Mouse (Mus musculus): ENCODE measurements at regions not wholly inside any gene's neighbourhood (a gene's known extent, or its start where the extent isn't known, plus 50 kb on each side); places are given as distances from the start of the nearest gene placed in this dataset.

DNA sequence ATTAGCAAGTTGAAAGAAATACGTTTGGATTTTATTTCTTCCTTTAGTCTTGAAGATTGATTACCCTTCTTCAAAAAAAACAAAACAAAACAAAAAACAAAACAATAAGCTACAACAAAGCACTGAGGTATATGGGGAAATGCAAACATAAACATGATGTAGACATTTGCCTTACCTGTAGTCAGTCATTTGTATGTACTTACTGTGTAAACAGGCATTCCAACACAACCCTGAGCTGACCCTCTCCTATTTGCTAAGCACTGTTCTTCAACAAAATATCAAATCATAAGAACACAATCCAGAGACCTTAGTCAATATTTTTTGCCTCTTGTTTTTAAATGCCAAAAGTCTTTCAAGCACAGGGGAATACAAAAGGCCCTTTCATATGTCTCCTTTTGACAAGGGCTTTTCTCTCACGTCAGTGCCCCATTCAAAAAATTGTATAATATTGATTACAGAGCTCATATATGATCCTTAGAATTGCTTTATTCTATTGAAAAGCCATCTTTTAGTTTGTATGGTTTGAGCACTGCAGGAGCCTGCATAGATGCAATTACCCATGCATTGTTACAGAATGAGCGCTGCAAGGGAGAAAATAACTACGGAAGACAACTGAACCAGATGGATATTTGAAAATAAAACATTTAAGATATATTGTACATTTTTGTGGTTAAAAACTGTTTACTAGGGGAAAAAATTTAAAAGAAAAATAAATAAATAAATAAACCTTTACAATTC is 326.2 kb downstream of the Csnka2ip start:
- no peak for TF ChIP-seq CTCF (IDR thresholded peaks at IDR 0.05)
- in situ Hi-C loops (cut with MboI; ENCODE audit: low pct_unique_long_range_greater_than_20kb) = no loop called here
- ATAC-seq = no peak
- ChIA-PET POLR2A (no interaction called here), CTCF (no interaction called here)
- no peak for DNase-seq (ENCODE audit: low read depth, low spot score)
- peaks cover 5% of the 10 kb centered on the region for H3K27me3 ChIP-seq

GRCm38 (mm10) chr16:64275420-64275819 is 326.8 kb downstream of the Csnka2ip start:
- peaks cover 5% of the 10 kb centered on the region for H3K27me3 ChIP-seq
- ChIA-PET POLR2A (no interaction called here), CTCF (no interaction called here)
- in situ Hi-C loops (cut with MboI; ENCODE audit: low pct_unique_long_range_greater_than_20kb) = no loop called here
- TF ChIP-seq CTCF (IDR thresholded peaks at IDR 0.05) = no peak
- DNase-seq (ENCODE audit: low read depth, low spot score) = no peak
- ATAC-seq = no peak

GRCm38 (mm10) chr16:64264960-64265736 is 337.1 kb downstream of the Csnka2ip start:
- in situ Hi-C loops (cut with MboI; ENCODE audit: low pct_unique_long_range_greater_than_20kb) = no loop called here
- no peaks in the 10 kb centered on the region for H3K27me3 ChIP-seq
- TF ChIP-seq CTCF (IDR thresholded peaks at IDR 0.05) = no peak
- ATAC-seq (no peak), DNase-seq (ENCODE audit: low read depth, low spot score) (no peak)
- ChIA-PET CTCF (no interaction called here), POLR2A (no interaction called here)

- in situ Hi-C loops (cut with MboI; ENCODE audit: low pct_unique_long_range_greater_than_20kb) = no loop called here
- no peak for TF ChIP-seq CTCF (IDR thresholded peaks at IDR 0.05)
- ChIA-PET POLR2A (no interaction called here), CTCF (no interaction called here)
- peaks cover 14% of the 10 kb centered on the region for H3K27me3 ChIP-seq
- DNase-seq (ENCODE audit: low read depth, low spot score) = no peak
- no peak for ATAC-seq
Observed at GRCm38 (mm10) chr16:64251155-64251554, 351.1 kb downstream of the Csnka2ip start.

DNA sequence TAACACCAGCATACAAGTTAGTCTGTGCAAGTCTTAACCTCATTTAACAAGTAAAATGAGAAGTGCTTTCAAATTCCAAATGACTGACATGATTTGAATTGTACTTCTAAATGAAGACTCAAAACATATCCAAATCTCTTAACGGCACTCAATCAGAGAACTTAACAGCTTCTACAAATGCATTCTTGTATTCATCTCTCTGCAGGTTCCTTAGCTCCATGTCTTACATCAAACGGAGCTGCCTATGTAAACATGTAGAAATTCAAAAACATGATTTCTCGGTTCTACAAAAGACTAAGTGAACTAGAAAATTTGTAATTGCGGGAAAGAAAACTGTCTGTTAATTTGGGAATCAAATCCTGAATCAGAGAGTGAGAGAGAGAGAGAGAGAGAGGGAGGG is 353.5 kb downstream of the Csnka2ip start:
- in situ Hi-C loops (cut with MboI; ENCODE audit: low pct_unique_long_range_greater_than_20kb) = no loop called here
- POLR2A ChIA-PET = no interaction called here
- ATAC-seq = no peak
- CTCF ChIA-PET = no interaction called here
- no peak for DNase-seq (ENCODE audit: low read depth, low spot score)
- TF ChIP-seq CTCF (IDR thresholded peaks at IDR 0.05) = no peak
- peaks cover 8% of the 10 kb centered on the region for H3K27me3 ChIP-seq

DNA sequence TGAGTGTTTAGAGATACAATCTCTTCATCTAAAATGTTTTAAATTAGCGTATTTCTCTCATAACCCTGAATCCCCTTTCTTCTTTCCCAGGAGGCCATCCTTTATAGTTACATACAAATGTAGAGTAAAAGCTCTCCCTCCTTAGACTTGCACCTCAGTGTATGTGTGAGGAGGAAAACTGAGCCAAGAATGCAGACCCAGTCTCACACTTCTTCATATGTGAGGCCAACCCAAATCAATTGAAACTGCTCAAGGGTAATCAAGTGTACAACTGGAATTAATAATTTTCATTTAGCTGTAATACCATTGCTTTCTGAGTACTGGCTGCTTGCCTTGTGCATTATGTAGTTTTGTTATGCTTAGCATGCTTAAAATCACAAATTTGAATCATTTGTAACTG is 356.3 kb downstream of the Csnka2ip start:
- CTCF ChIA-PET = no interaction called here
- in situ Hi-C loops (cut with MboI; ENCODE audit: low pct_unique_long_range_greater_than_20kb) = no loop called here
- TF ChIP-seq CTCF (IDR thresholded peaks at IDR 0.05) = no peak
- no peaks in the 10 kb centered on the region for H3K27me3 ChIP-seq
- ATAC-seq (no peak), DNase-seq (ENCODE audit: low read depth, low spot score) (no peak)
- POLR2A ChIA-PET = no interaction called here

DNA sequence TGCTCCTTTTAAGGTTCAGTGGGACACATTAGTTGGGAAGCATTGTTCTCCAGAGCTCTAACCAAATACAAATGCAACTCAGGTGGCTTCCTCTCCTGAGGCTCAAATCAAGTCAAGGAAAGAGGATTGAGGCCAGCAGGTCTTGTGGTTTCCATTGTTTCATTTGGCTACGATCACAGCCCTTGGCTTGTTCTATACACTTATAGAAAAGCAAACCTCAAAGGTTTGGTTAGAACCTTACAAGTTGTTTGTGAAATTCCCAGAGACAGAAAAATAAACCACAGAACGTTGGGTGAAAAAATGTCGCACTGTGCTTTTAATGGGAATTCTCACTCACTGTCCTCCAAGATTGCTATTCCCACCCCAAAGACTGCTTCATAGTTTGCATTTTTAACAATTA is 360.4 kb upstream of the Epha3 start:
- ChIA-PET POLR2A (no interaction called here), CTCF (no interaction called here)
- H3K27me3 ChIP-seq = no peaks in the 10 kb centered on the region
- no peak for DNase-seq (ENCODE audit: low read depth, low spot score)
- no peak for ATAC-seq
- in situ Hi-C loops (cut with MboI; ENCODE audit: low pct_unique_long_range_greater_than_20kb) = no loop called here
- no peak for TF ChIP-seq CTCF (IDR thresholded peaks at IDR 0.05)

GRCm38 (mm10) chr16:64216671-64217070 is 352.7 kb upstream of the Epha3 start:
- TF ChIP-seq CTCF (IDR thresholded peaks at IDR 0.05) = no peak
- CTCF ChIA-PET = no interaction called here
- no peak for DNase-seq (ENCODE audit: low read depth, low spot score)
- H3K27me3 ChIP-seq = no peaks in the 10 kb centered on the region
- ATAC-seq = no peak
- in situ Hi-C loops (cut with MboI; ENCODE audit: low pct_unique_long_range_greater_than_20kb) = no loop called here
- POLR2A ChIA-PET = no interaction called here

GRCm38 (mm10) chr16:64211895-64212294 is 347.9 kb upstream of the Epha3 start:
- DNase-seq (ENCODE audit: low read depth, low spot score) (no peak), ATAC-seq (no peak)
- ChIA-PET CTCF (no interaction called here), POLR2A (no interaction called here)
- in situ Hi-C loops (cut with MboI; ENCODE audit: low pct_unique_long_range_greater_than_20kb) = no loop called here
- H3K27me3 ChIP-seq = no peaks in the 10 kb centered on the region
- TF ChIP-seq CTCF (IDR thresholded peaks at IDR 0.05) = no peak

GRCm38 (mm10) chr16:64166676-64167407 is 302.9 kb upstream of the Epha3 start:
- no peak for DNase-seq (ENCODE audit: low read depth, low spot score)
- ChIA-PET CTCF (no interaction called here), POLR2A (no interaction called here)
- ATAC-seq = no peak
- in situ Hi-C loops (cut with MboI; ENCODE audit: low pct_unique_long_range_greater_than_20kb) = no loop called here
- TF ChIP-seq CTCF (IDR thresholded peaks at IDR 0.05) = no peak
- peaks cover 4% of the 10 kb centered on the region for H3K27me3 ChIP-seq

DNA sequence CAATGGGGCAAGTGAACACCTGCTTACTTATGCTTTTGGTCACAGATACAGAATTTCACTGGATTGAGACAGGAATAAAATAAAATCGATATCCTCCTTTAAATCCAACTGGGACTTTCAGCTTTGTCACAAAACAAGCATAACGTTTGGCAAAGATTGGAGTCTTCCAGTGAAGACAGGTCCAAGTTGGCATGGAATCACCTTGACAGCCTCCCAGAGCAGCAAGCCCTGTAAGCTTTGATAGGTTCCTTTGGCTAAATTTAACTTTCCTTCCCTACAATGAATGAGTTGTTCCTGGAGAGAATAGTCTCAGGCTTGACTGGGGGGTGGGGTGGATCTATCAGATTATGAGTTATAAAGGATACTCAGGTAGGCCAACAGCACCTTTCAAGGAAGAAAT is 302.1 kb upstream of the Epha3 start:
- DNase-seq (ENCODE audit: low read depth, low spot score) = no peak
- peaks cover 4% of the 10 kb centered on the region for H3K27me3 ChIP-seq
- TF ChIP-seq CTCF (IDR thresholded peaks at IDR 0.05) = no peak
- in situ Hi-C loops (cut with MboI; ENCODE audit: low pct_unique_long_range_greater_than_20kb) = no loop called here
- POLR2A ChIA-PET = no interaction called here
- no peak for ATAC-seq
- CTCF ChIA-PET = no interaction called here

Measured in Patski (cell line).